Mouse (Mus musculus) MEL (cell line): ENCODE data around the gene Tmem170b. TPM values are rescaled to one million over a fixed set of nuclear protein-coding genes. Genes with fewer than 3 reads are reported as not detected.
A peak's percentile ranks its signal among the peaks of the same experiment; 100 is the strongest.

ENCODE experiments used
- DNase-seq: peaks from one replicate; pipeline ENCODE4 v3.0.0; 2011; ENCODE audit warnings: low read depth, low spot score
- H3K27ac ChIP-seq: 2 replicates; pipeline ENCODE4 v1.5.1; 2012; ENCODE audit warnings: low read depth, mild to moderate bottlenecking, control low read depth, low read length, moderate library complexity; ENCODE audit not compliant: control insufficient read depth
- H3K27me3 ChIP-seq, 2 experiments: fragments of 150-350 bp in 1 of 2; sonication (generic) in 1 of 2; 2 replicates each; pipeline ENCODE4 v1.6.1; 2012; ENCODE audit warnings: low read length in 2 of 2, mild to moderate bottlenecking in 2 of 2, improper control_type of control experiment in 1 of 2, moderate library complexity in 1 of 2; ENCODE audit not compliant: insufficient read depth in 2 of 2, control insufficient read depth in 1 of 2
- H3K36me3 ChIP-seq, 2 experiments: 2 replicates each; pipeline ENCODE4 v1.6.1; 2012 to 2014; ENCODE audit warnings: low read length in 2 of 2, improper control_type of control experiment in 1 of 2, inconsistent platforms in 1 of 2, mild to moderate bottlenecking in 1 of 2; ENCODE audit not compliant: insufficient read depth in 2 of 2, control insufficient read depth in 1 of 2
- H3K4me1 ChIP-seq, 2 experiments: fragments of 150-350 bp in 1 of 2; sonication (generic) in 1 of 2; 2 replicates each; pipeline ENCODE4 v1.6.1; 2012; ENCODE audit warnings: low read length in 2 of 2, improper control_type of control experiment in 1 of 2, mild to moderate bottlenecking in 1 of 2; ENCODE audit not compliant: insufficient read depth in 2 of 2, control insufficient read depth in 1 of 2
- H3K4me3 ChIP-seq, 2 experiments: fragments of 150-350 bp in 1 of 2; sonication (generic) in 1 of 2; 2 replicates each; pipeline ENCODE4 v1.5.1; 2012; ENCODE audit warnings: low read depth in 2 of 2, low read length in 2 of 2, mild to moderate bottlenecking in 2 of 2, moderate library complexity in 2 of 2, control low read depth in 1 of 2, improper control_type of control experiment in 1 of 2; ENCODE audit not compliant: control insufficient read depth in 1 of 2, insufficient read depth in 1 of 2
- H3K79me2 ChIP-seq: 2 replicates; pipeline ENCODE4 v1.6.1; 2012; ENCODE audit warnings: mild to moderate bottlenecking, low read length, moderate library complexity; ENCODE audit not compliant: control insufficient read depth, poor library complexity, insufficient read depth
- H3K9ac ChIP-seq: 2 replicates; pipeline ENCODE4 v1.6.1; 2012; ENCODE audit warnings: low read depth, mild to moderate bottlenecking, control low read depth, low read length, moderate library complexity; ENCODE audit not compliant: control insufficient read depth, poor library complexity, severe bottlenecking
- H3K9me3 ChIP-seq: fragments of 150-350 bp; sonication (generic); replicated peaks from 2 replicates; pipeline ENCODE4 v1.6.1; 2012; ENCODE audit warnings: mild to moderate bottlenecking, low read length, improper control_type of control experiment, moderate library complexity; ENCODE audit not compliant: insufficient read depth
- BHLHE40 ChIP-seq: IDR thresholded peaks from 2 replicates; pipeline ENCODE4 v1.6.1; 2012; ENCODE audit warnings: low read depth, mild to moderate bottlenecking, inconsistent platforms, low read length, improper control_type of control experiment, borderline replicate concordance
- CHD1 ChIP-seq: IDR thresholded peaks from 2 replicates; pipeline ENCODE4 v1.6.1; 2012; ENCODE audit warnings: low read depth, mild to moderate bottlenecking, inconsistent platforms, low read length, improper control_type of control experiment
- CTCF ChIP-seq, 3 experiments: IDR thresholded peaks in 2 of 3; conservative IDR thresholded peaks in 1 of 3; 2 replicates each; pipeline ENCODE4 v1.5.1; 2011 to 2012; ENCODE audit warnings: low read length in 3 of 3, low read depth in 2 of 3, mild to moderate bottlenecking in 2 of 3, improper control_type of control experiment in 1 of 3, inconsistent platforms in 1 of 3, mixed read lengths in 1 of 3, moderate library complexity in 1 of 3; ENCODE audit not compliant: control insufficient read depth in 1 of 3, insufficient read depth in 1 of 3, poor library complexity in 1 of 3, severe bottlenecking in 1 of 3
- E2F4 ChIP-seq: IDR thresholded peaks from 2 replicates; pipeline ENCODE4 v1.6.1; 2011; ENCODE audit warnings: low read depth, low read length, improper control_type of control experiment, borderline replicate concordance
- ELF1 ChIP-seq: IDR thresholded peaks from 2 replicates; pipeline ENCODE4 v1.6.1; 2014; ENCODE audit warnings: low read depth, mild to moderate bottlenecking, inconsistent platforms, low read length, improper control_type of control experiment, moderate library complexity
- EP300 ChIP-seq, 2 experiments: IDR thresholded peaks; 2 replicates each; pipeline ENCODE4 v1.6.1; 2011; ENCODE audit warnings: improper control_type of control experiment in 2 of 2, low read length in 2 of 2, low read depth in 1 of 2, mild to moderate bottlenecking in 1 of 2
- GABPA ChIP-seq: IDR thresholded peaks from 2 replicates; pipeline ENCODE4 v1.6.1; 2012; ENCODE audit warnings: low read depth, mild to moderate bottlenecking, inconsistent platforms, low read length, improper control_type of control experiment, moderate library complexity
- JUND ChIP-seq: IDR thresholded peaks from 2 replicates; pipeline ENCODE4 v1.6.1; 2011; ENCODE audit warnings: low read depth, mild to moderate bottlenecking, improper control_type of control experiment, low read length
- MAFK ChIP-seq: IDR thresholded peaks from 2 replicates; pipeline ENCODE4 v1.6.1; 2011; ENCODE audit warnings: low read depth, mild to moderate bottlenecking, low read length, improper control_type of control experiment, borderline replicate concordance
- MAZ ChIP-seq: IDR thresholded peaks from 2 replicates; pipeline ENCODE4 v1.6.1; 2012; ENCODE audit warnings: low read depth, mild to moderate bottlenecking, inconsistent platforms, low read length, improper control_type of control experiment
- MYC ChIP-seq: IDR thresholded peaks from 2 replicates; pipeline ENCODE4 v1.6.1; 2011; ENCODE audit warnings: low read depth, mild to moderate bottlenecking, low read length, improper control_type of control experiment, moderate library complexity
- NELFE ChIP-seq: IDR thresholded peaks from 2 replicates; pipeline ENCODE4 v1.6.1; 2011; ENCODE audit warnings: low read depth, low read length, improper control_type of control experiment
- POLR2A ChIP-seq, 2 experiments: IDR thresholded peaks; 2 replicates each; pipeline ENCODE4 v1.6.1; 2011 to 2012; ENCODE audit warnings: low read length in 2 of 2, mild to moderate bottlenecking in 2 of 2, control low read depth in 1 of 2, improper control_type of control experiment in 1 of 2, low read depth in 1 of 2, moderate library complexity in 1 of 2; ENCODE audit not compliant: control insufficient read depth in 1 of 2, insufficient read depth in 1 of 2, poor library complexity in 1 of 2
- POLR2AphosphoS2 ChIP-seq: IDR thresholded peaks from 2 replicates; pipeline ENCODE4 v1.6.1; 2011; ENCODE audit warnings: low read length, improper control_type of control experiment
- POLR2AphosphoS5 ChIP-seq: IDR thresholded peaks from 2 replicates; pipeline ENCODE4 v1.6.1; 2012; ENCODE audit warnings: low read depth, borderline replicate concordance, mild to moderate bottlenecking, inconsistent platforms, low read length, moderate library complexity, mixed read lengths
- SIN3A ChIP-seq: IDR thresholded peaks from 2 replicates; pipeline ENCODE4 v1.6.1; 2012; ENCODE audit warnings: low read length, improper control_type of control experiment, inconsistent platforms
- TCF12 ChIP-seq: IDR thresholded peaks from 2 replicates; pipeline ENCODE4 v1.6.1; 2014; ENCODE audit warnings: low read depth, mild to moderate bottlenecking, inconsistent platforms, low read length, improper control_type of control experiment, moderate library complexity
- UBTF ChIP-seq: IDR thresholded peaks from 2 replicates; pipeline ENCODE4 v1.6.1; 2012; ENCODE audit warnings: low read depth, mild to moderate bottlenecking, inconsistent platforms, low read length, improper control_type of control experiment, moderate library complexity, borderline replicate concordance; ENCODE audit not compliant: insufficient read depth
- USF2 ChIP-seq, 2 experiments: IDR thresholded peaks; 2 replicates each; pipeline ENCODE4 v1.6.1; 2011 to 2012; ENCODE audit warnings: improper control_type of control experiment in 2 of 2, low read length in 2 of 2, borderline replicate concordance in 1 of 2, inconsistent platforms in 1 of 2, low read depth in 1 of 2, mild to moderate bottlenecking in 1 of 2; ENCODE audit not compliant: insufficient read depth in 1 of 2
- ZC3H11A ChIP-seq: IDR thresholded peaks from 2 replicates; pipeline ENCODE4 v1.6.1; 2012; ENCODE audit warnings: low read depth, mild to moderate bottlenecking, inconsistent platforms, low read length, improper control_type of control experiment
- ZMIZ1 ChIP-seq: IDR thresholded peaks from 2 replicates; pipeline ENCODE4 v1.6.1; 2012; ENCODE audit warnings: low read depth, mild to moderate bottlenecking, inconsistent platforms, low read length, improper control_type of control experiment, moderate library complexity
- ZNF384 ChIP-seq: IDR thresholded peaks from 2 replicates; pipeline ENCODE4 v1.6.1; 2012; ENCODE audit warnings: low read depth, mild to moderate bottlenecking, inconsistent platforms, low read length, improper control_type of control experiment
- polyA plus RNA-seq, 2 experiments: library from polyadenylated mRNA; stranded (reverse) in 1 of 2; unstranded in 1 of 2; fragments of >175 nt in 1 of 2; fragments of >200 nt in 1 of 2; gene quantifications; 2 replicates each; pipeline versions ENCODE4 v1.2.1 to v1.2.4; 2012; ENCODE audit warnings: low replicate concordance in 2 of 2, low read depth in 1 of 2; ENCODE audit not compliant: insufficient read length in 2 of 2, insufficient read depth in 1 of 2, missing spikeins in 1 of 2
- total RNA-seq: library from RNA; depleted of rRNA; stranded (reverse); fragments of 300-350 nt; gene quantifications from 2 replicates; pipeline ENCODE4 v1.2.3, GENCODE M21; 2012

Tmem170b gene
- total and polyA plus RNA-seq, 3 experiments, result 5.2 to 7.0 TPM; not detected in 1

DNA sequence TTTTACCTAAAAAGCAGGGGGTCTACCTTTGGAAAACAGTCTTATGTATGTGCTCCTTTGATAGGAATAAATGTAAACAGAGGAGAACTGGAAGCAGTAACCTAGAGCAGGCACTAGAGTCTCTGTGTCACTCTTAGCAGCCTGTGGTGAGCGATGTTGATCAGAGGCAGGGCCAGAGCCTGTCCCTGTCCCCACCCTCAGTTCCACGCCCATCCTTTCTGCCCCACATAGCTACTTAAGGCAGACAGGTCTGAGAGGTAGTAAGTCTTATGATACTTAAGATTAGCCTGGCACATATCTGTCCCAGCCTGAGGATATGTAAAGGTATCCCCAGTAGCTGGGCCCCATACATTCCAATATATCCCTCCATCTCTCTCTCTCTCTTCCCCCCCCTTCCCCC is 2.9 kb downstream of the Tmem170b start:
- H3K27ac ChIP-seq, result no peak overlapping the region
- TF ChIP-seq UBTF (no peak), POLR2AphosphoS5 (no peak)
- H3K4me3 ChIP-seq, result no peak overlapping the region
- H3K36me3 ChIP-seq, result peaks cover 0 to 5% of the 10 kb centered on the region in 2 experiments; a peak in 2 of 4 replicates
- H3K9me3 ChIP-seq, result no peaks in the 10 kb centered on the region
- H3K79me2 ChIP-seq, result peaks cover 22% of the 10 kb centered on the region
- peaks cover 2 to 15% of the 10 kb centered on the region in 2 experiments; a peak in 3 of 4 replicates for H3K4me1 ChIP-seq
- DNase-seq, result peak; percentile 27
- no peaks in the 10 kb centered on the region for H3K27me3 ChIP-seq
- H3K9ac ChIP-seq, result no peak overlapping the region

GRCm38 (mm10) chr13:41611046-41611445 is 5.3 kb downstream of the Tmem170b start:
- Histone ChIP-seq H3K27ac (no peak overlapping the region), H3K4me1 (peaks cover 2 to 10% of the 10 kb centered on the region in 2 experiments; a peak in 3 of 4 replicates), H3K36me3 (peaks cover 0 to 5% of the 10 kb centered on the region in 2 experiments; a peak in 2 of 4 replicates)

DNA sequence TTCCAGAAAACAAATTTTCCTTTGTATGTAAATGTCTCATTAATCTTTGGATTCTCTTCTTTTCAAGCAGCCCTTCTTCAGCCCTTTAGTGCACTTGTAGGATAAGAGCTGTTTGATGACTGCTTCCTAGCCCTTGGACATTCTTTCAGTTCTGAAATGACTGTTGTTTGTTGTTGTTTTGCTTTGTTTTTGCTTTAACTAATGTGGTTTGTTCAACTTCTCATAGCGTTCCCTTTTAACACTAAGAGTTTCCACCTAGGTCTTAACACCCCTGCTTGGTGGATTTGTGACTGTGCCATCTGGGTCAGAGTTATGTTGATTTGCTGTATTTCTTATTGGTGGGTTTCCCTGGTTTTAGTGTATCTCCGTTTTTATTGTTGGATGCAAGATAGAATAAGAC is 8.8 kb downstream of the Tmem170b start:
- Histone ChIP-seq H3K27ac (no peak overlapping the region), H3K4me3 (no peak overlapping the region), H3K4me1 (peaks cover 2 to 4% of the 10 kb centered on the region in 2 experiments), H3K27me3 (no peaks in the 10 kb centered on the region), H3K9ac (no peak overlapping the region), H3K79me2 (peaks cover 15% of the 10 kb centered on the region), H3K36me3 (peaks cover 0 to 6% of the 10 kb centered on the region in 2 experiments; a peak in 2 of 4 replicates), H3K9me3 (no peaks in the 10 kb centered on the region)
- TF ChIP-seq CTCF (IDR thresholded peaks at IDR 0.05 in 2 of 3, conservative IDR thresholded peaks at IDR 0.05 in 1 of 3; ENCODE audit: control insufficient read depth in 1 of 3, insufficient read depth in 1 of 3, low read depth in 2 of 3, low read length in 3 of 3, poor library complexity in 1 of 3, severe bottlenecking in 1 of 3) (no peak), BHLHE40 (no peak), USF2 (IDR thresholded peaks at IDR 0.05; ENCODE audit: borderline replicate concordance in 1 of 2, insufficient read depth in 1 of 2, low read depth in 1 of 2, low read length in 2 of 2) (no peak), MAZ (no peak), TCF12 (no peak), POLR2A (IDR thresholded peaks at IDR 0.05; ENCODE audit: control insufficient read depth in 1 of 2, insufficient read depth in 1 of 2, low read depth in 1 of 2, low read length in 2 of 2, poor library complexity in 1 of 2) (no peak), GABPA (no peak), MAFK (no peak), E2F4 (no peak), CHD1 (no peak), ZC3H11A (no peak), SIN3A (no peak), ZNF384 (no peak), JUND (no peak), NELFE (no peak), POLR2AphosphoS2 (no peak), ELF1 (no peak), EP300 (IDR thresholded peaks at IDR 0.05; ENCODE audit: low read depth in 1 of 2, low read length in 2 of 2) (no peak)
- no peak for DNase-seq

More at GRCm38 (mm10) chr13:41611046-41611445, 5.3 kb downstream of the Tmem170b start:
- no peak overlapping the region for H3K4me3 ChIP-seq
- peaks cover 24% of the 10 kb centered on the region for H3K79me2 ChIP-seq
- H3K27me3 ChIP-seq, result no peaks in the 10 kb centered on the region
- no peak for DNase-seq
- no peaks in the 10 kb centered on the region for H3K9me3 ChIP-seq
- no peak for TF ChIP-seq ZMIZ1
- no peak for TF ChIP-seq MAFK
- TF ChIP-seq POLR2AphosphoS5, result no peak
- TF ChIP-seq CHD1, result no peak
- TF ChIP-seq MYC, result no peak
- TF ChIP-seq CTCF (IDR thresholded peaks at IDR 0.05 in 2 of 3, conservative IDR thresholded peaks at IDR 0.05 in 1 of 3; ENCODE audit: control insufficient read depth in 1 of 3, insufficient read depth in 1 of 3, low read depth in 2 of 3, low read length in 3 of 3, poor library complexity in 1 of 3, severe bottlenecking in 1 of 3), result no peak
- H3K9ac ChIP-seq, result no peak overlapping the region
